Mouse (Mus musculus): ENCODE data around the gene Ift81. TPM values are rescaled to one million over a fixed set of nuclear protein-coding genes. Genes with fewer than 3 reads are reported as not detected.

Gene Ift81
- 28.0 and 37.7 TPM in 2 replicates for polyA plus RNA-seq (2012; rRNA removed)

GRCm38 (mm10) chr5:122613908-122614732 is at the start of gene Ift81:
Gene Ift81 (minus strand): TSS chr5:122614518.

GRCm38 (mm10) chr5:122643701-122644100 is 29.4 kb upstream of the Ift81 start, which contains the start of gene P2rx7:
Gene P2rx7 (plus strand): TSS chr5:122643911.

GRCm38 (mm10) chr5:122502077-122502941 is 112.0 kb downstream of the Ift81 start, which contains the start of gene Atp2a2:
Gene Atp2a2 (minus strand): TSS chr5:122502225.

Other genes with a start within 250 kb of the Ift81 start
- gene Gpn3, start 242.6 kb downstream of the Ift81 start, polyA plus RNA-seq (2012; rRNA removed): 60.6 and 60.7 TPM in 2 replicates
- gene Fam216a, start 242.2 kb downstream of the Ift81 start, polyA plus RNA-seq (2012; rRNA removed): 84.8 and 92.8 TPM in 2 replicates
- gene Arpc3, start 222.6 kb downstream of the Ift81 start, polyA plus RNA-seq (2012; rRNA removed): 236 and 238 TPM in 2 replicates
- 57.4 and 57.8 TPM in 2 replicates for gene Anapc7, start 192.8 kb downstream of the Ift81 start, polyA plus RNA-seq (2012; rRNA removed)
- 106 and 110 TPM in 2 replicates for gene Atp2a2, start 112.3 kb downstream of the Ift81 start, polyA plus RNA-seq (2012; rRNA removed)
- gene P2rx7, start 29.4 kb upstream of the Ift81 start, polyA plus RNA-seq (2012; rRNA removed): 2.0 and 2.1 TPM in 2 replicates
- gene P2rx4, start 93.0 kb upstream of the Ift81 start, polyA plus RNA-seq (2012; rRNA removed): 5.1 and 8.1 TPM in 2 replicates
- 27.4 and 28.7 TPM in 2 replicates for gene Camkk2, start 164.9 kb upstream of the Ift81 start, polyA plus RNA-seq (2012; rRNA removed)
- 362 and 465 TPM in 2 replicates for gene Anapc5, start 206.8 kb upstream of the Ift81 start, polyA plus RNA-seq (2012; rRNA removed)
- 34.0 and 38.7 TPM in 2 replicates for gene Rnf34, start 235.5 kb upstream of the Ift81 start, polyA plus RNA-seq (2012; rRNA removed)

Data from central nervous system, embryonic 11.5 days (tissue).